14 mouse cellular contexts compared by ENCODE assay signal in genomic region chr6:47190282-47190681, GRCm38 (mm10).
"Had no signal": no experiment of that assay in that cellular context is flagged by ENCODE, and none has a peak within 500 bp of the region (broad histone marks: within the 10 kb centered on the region; RNA-seq: fewer than 3 reads in every experiment).

No protein-coding gene starts in this region.

- H3K9me3 ChIP-seq: limb, embryonic 15.5 days; midbrain, embryonic 10.5 days; midbrain, embryonic 15.5 days; neural tube, embryonic 12.5 days had no signal

- H3K36me3 ChIP-seq: limb, embryonic 15.5 days; midbrain, embryonic 10.5 days; midbrain, embryonic 15.5 days; neural tube, embryonic 12.5 days had no signal

- DNase-seq: kidney, adult 9 months; kidney, postnatal 36 days; layer of hippocampus, adult 9-11 months; layer of hippocampus, postnatal 36 days; lung, embryonic 14.5 days; lung, postnatal 10 days; lung, postnatal 4 days; spleen, adult 18-20 months; thymus, postnatal 4 days had no signal

- H3K4me1 ChIP-seq: limb, embryonic 15.5 days; midbrain, embryonic 10.5 days; neural tube, embryonic 12.5 days had no signal

- H3K9ac ChIP-seq: limb, embryonic 15.5 days; lung, embryonic 14.5 days; midbrain, embryonic 15.5 days; neural tube, embryonic 12.5 days had no signal

- H3K27ac ChIP-seq: kidney, postnatal 0 days; limb, embryonic 15.5 days; midbrain, embryonic 10.5 days; midbrain, embryonic 15.5 days; neural tube, embryonic 12.5 days had no signal

- H3K4me2 ChIP-seq: limb, embryonic 15.5 days; lung, embryonic 14.5 days; midbrain, embryonic 15.5 days; neural tube, embryonic 12.5 days had no signal

- H3K27me3 ChIP-seq: limb, embryonic 15.5 days; midbrain, embryonic 15.5 days; neural tube, embryonic 12.5 days had no signal

- H3K4me3 ChIP-seq: limb, embryonic 15.5 days; midbrain, embryonic 10.5 days; midbrain, embryonic 15.5 days; neural tube, embryonic 12.5 days had no signal

- ATAC-seq: midbrain, embryonic 15.5 days had no signal
